Mouse (Mus musculus): ENCODE results near the gene Gpr156.

DNA sequence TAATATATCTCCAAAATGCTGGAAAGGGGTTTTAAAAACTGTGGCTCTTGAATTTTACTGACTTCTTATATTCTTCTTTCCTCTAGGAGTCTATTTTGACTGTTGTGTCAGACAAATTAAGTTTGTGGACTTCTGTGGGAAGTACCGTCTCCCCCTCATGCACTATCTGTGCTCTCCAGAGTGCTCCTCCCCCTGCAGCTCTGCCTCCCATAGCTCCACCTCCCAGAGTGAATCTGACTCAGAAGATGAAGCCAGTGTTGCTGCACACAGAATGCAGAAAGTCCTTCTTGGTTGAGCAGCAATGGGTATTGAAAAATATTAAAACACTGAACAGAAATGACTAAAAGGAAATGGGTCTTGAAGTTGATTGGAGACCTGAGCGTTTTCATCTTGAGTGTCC lies 35.1 kb upstream of the Gpr156 start:
- TF ChIP-seq POLR2A (IDR thresholded peaks at IDR 0.05; ENCODE audit: borderline replicate concordance, low read depth, low read length) (no peak), CTCF (IDR thresholded peaks at IDR 0.05; ENCODE audit: low read depth, low read length) (no peak)
